Mouse (Mus musculus) embryonic fibroblast, embryonic 13.5 days (primary cell): Measurements from ENCODE around the gene Alpl. TPM values are rescaled to one million over a fixed set of nuclear protein-coding genes. Genes with fewer than 3 reads are reported as not detected.

Experiments used
- H3K27ac ChIP-seq: 2 replicates; pipeline ENCODE4 v1.5.1; 2012; ENCODE audit warnings: low read length, control low read depth, inconsistent platforms; ENCODE audit not compliant: insufficient read depth
- H3K4me1 ChIP-seq: 2 replicates; pipeline ENCODE4 v1.6.1; 2011; ENCODE audit warnings: low read length; ENCODE audit not compliant: control insufficient read depth, insufficient read depth
- H3K4me3 ChIP-seq: 2 replicates; pipeline ENCODE4 v1.5.1; 2011; ENCODE audit warnings: mild to moderate bottlenecking, control low read depth, low read length; ENCODE audit not compliant: insufficient read depth
- CTCF ChIP-seq: IDR thresholded peaks from 2 replicates; pipeline ENCODE4 v1.5.1; 2011; ENCODE audit warnings: mild to moderate bottlenecking, control low read depth, low read length, moderate library complexity, borderline replicate concordance; ENCODE audit not compliant: insufficient read depth
- POLR2A ChIP-seq: IDR thresholded peaks from 2 replicates; pipeline ENCODE4 v1.6.1; 2011; ENCODE audit warnings: low read depth, mild to moderate bottlenecking, control low read depth, low read length, moderate library complexity
- polyA plus RNA-seq: library from polyadenylated mRNA; stranded (reverse); fragments of >200 nt; gene quantifications from 2 replicates; pipeline ENCODE4 v1.2.4, GENCODE M21; 2011; ENCODE audit warnings: low read depth; ENCODE audit not compliant: missing spikeins, insufficient read length

The Alpl gene
- polyA plus RNA-seq, 1 experiment, result 0.68 TPM

DNA sequence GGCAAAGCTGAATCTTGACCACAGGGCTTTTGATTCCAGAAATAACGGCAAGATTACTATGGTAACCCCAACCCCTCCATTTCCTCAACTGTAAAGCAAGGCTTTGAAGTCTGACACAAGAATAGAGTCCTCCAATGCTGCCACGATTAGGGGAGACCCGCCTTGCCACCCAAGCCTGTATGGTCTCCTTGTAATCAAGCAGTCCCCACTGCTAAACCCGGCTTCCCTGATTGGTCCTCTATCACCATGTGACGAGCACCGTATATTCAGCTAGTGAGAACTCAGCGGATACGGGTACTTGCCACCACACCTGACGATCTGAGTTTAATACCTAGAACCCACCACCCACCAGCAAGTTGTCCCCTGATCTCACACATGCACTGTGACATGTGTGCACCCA lies 33.3 kb downstream of the Alpl start:
- TF ChIP-seq POLR2A (no peak), CTCF (no peak)
- H3K27ac ChIP-seq, result no peak overlapping the region
- no peaks in the 10 kb centered on the region for H3K4me1 ChIP-seq
- no peak overlapping the region for H3K4me3 ChIP-seq

DNA sequence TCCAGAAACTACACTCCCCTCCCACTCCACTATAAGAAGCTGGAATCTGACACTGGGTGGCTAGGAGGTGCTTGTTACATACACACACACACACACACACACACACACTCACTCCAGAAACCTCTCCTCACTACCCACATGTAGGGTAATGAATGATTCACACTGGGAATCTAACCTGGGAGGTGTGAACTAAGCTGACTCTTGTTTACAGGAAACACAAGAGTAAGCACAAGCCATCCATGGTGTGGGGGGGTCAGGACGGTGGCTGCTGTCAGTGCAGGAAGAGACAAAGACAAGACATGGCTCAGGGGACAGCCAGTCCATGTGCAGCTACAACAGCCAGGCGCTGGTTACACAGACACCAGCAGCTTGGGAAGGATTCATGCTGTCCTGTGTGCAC lies 41.7 kb downstream of the Alpl start:
- Histone ChIP-seq H3K4me3 (no peak overlapping the region), H3K27ac (no peak overlapping the region), H3K4me1 (no peaks in the 10 kb centered on the region)
- TF ChIP-seq CTCF (no peak), POLR2A (no peak)

DNA sequence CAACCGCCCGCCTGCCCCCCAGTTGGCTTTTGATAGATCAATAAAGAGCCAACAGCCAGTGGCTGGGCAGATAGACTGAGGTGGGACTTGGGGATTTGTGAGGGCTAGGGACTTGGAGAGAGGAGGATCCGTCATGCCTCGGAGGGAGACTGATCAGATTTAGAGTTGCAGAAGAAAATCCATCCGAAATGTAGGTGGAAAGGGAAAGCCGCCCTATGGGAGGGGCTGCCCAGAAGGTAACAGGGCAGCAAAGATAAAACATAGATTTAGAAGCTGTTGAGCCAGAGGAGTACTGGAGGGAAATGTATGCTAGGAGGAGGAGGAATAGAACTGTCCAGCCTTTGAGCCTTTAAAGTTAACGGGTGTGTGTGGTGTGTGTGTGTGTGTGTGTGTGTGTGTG lies 43.0 kb downstream of the Alpl start:
- Histone ChIP-seq H3K4me3 (no peak overlapping the region), H3K27ac (no peak overlapping the region), H3K4me1 (no peaks in the 10 kb centered on the region)
- TF ChIP-seq POLR2A (no peak), CTCF (no peak)

DNA sequence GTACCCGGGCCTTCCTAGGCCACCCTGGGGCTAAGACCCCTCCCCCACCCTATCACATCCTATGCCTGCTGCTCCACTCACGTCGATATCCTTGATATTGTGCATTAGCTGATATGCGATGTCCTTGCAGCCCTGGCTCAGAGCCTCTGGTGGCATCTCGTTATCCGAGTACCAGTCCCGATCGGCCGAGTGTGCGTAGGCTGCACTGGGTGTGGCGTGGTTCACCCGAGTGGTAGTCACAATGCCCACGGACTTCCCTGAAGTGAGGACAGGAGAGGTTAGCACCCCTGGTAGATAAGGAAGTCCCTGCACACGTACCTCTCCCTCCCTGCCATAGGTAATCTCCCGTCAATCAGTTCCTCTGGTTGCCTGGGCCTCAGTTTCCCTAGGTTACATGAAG lies 43.7 kb downstream of the Alpl start:
- Histone ChIP-seq H3K4me3 (no peak overlapping the region), H3K4me1 (no peaks in the 10 kb centered on the region), H3K27ac (no peak overlapping the region)
- no peak for TF ChIP-seq CTCF
- no peak for TF ChIP-seq POLR2A

DNA sequence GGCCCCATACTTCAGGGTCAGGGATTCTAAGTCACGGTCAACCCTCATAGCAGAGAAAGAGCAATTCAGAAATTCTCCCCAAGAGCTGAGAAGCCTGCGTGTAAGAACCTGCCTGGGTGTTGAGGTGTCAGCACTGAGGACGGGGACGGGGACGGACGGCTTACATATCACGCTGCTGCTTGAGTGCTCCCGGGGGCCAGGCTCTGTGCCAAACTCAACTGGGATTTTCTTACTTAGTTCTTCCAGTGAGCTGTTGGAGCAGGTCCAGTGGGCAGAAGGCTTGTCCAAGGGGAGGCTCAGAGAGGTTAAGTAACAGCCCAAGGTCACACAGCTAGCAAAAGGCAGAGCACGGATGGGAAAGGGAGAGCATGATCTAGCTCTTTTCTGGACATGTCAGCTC lies 44.5 kb downstream of the Alpl start:
- TF ChIP-seq POLR2A (no peak), CTCF (no peak)
- Histone ChIP-seq H3K27ac (no peak overlapping the region), H3K4me3 (no peak overlapping the region), H3K4me1 (no peaks in the 10 kb centered on the region)

DNA sequence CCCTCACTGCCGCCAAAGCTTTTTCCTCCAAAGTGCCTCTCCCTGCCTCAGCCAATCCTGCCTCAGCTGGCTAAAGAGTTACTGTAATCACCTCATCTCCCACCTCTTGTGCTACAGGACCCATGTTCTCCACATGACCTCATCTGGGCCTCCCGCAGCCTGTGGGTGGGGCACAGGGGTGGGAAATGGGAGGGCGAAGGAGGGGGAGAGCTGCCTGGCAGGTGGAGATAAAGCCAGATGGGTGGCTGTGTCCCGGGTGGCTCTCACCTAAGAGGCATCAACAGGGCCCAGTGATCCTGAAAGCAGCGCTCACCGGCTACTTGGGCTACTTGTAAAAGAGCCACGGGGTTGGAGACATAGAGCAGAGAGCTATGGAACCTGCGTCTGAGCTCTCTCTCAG lies 44.9 kb downstream of the Alpl start:
- Histone ChIP-seq H3K4me1 (no peaks in the 10 kb centered on the region), H3K4me3 (no peak overlapping the region), H3K27ac (no peak overlapping the region)
- TF ChIP-seq POLR2A, result no peak
- TF ChIP-seq CTCF, result no peak

DNA sequence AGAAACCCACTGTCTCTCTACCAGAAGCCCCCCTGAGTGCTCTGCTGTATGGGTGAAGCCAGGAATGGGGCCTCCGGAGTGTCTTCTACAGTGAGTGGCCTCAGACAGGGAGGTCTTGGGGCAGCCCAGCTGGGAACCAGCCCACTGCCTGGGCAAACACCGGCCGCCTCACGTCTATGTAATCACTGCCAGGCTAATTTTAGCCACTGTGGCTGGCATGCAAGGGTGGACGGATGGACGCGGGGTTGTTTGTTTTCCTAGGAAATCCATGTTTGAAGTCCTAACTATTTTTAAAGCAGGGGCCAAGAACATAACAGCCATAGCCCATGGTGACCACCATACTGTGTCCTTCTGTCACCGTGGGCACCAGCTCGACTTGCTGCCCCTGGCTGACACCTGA lies 46.1 kb downstream of the Alpl start:
- no peaks in the 10 kb centered on the region for H3K4me1 ChIP-seq
- no peak overlapping the region for H3K4me3 ChIP-seq
- no peak overlapping the region for H3K27ac ChIP-seq
- TF ChIP-seq POLR2A (no peak), CTCF (no peak)

DNA sequence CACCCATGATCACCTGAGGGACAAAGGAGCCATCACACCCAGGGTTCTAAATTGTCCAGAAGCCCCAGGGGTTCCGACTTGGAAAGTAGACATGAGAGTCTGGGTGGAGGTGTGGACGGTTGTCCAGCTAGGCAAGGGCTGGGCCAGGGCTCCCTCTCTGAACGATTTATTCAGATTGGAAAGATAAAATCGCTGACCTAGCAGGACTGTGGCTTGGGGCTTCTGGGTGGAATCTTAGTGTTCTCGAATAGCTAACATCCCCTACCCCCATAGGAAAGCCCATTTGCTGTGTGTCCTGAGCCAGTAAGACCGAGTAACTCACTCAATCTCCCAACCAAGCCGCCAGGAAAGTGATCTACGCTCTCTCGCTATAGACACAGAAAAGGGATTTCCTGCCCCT lies 46.5 kb downstream of the Alpl start:
- TF ChIP-seq POLR2A, result no peak
- TF ChIP-seq CTCF, result no peak
- Histone ChIP-seq H3K4me3 (no peak overlapping the region), H3K27ac (no peak overlapping the region), H3K4me1 (no peaks in the 10 kb centered on the region)

DNA sequence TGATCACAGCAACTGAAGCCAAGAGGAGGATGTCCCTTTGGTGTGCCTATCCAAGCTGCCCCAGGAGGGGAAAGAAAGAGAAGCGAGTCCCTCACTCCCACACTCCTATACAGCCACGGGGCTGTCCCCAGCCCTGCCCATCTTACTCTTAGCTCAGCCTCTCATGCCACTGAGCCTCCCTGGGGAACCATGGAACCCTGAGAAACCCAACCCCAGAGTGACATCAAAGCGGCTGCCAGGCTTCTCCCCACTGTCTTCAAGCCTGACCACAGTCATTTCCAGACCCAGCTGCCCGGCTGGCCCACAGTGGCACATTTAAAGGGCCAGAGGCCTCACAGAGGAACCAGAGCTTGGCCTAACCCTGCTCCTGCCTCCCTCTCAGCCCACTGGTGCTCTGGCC lies 47.5 kb downstream of the Alpl start:
- Histone ChIP-seq H3K4me1 (no peaks in the 10 kb centered on the region), H3K4me3 (no peak overlapping the region), H3K27ac (no peak overlapping the region)
- TF ChIP-seq CTCF (no peak), POLR2A (no peak)

DNA sequence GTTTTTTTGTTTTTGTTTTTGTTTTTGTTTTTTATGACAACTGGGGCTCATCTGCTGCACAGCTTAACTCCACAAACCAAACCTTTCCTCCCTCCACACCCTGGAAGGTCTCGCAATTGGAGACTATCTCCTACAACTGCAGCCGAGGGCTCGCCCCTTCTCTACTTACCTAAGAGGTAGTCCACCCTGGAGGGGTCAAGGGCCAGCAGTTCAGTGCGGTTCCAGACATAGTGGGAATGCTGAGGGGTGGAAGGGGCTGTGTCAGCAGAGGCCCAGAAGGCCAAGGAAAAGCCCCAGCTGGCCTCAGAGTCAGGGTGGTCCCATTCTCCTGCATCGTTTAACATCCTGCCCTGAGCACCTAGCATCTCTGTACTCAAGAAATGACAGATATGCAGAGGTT lies 48.6 kb downstream of the Alpl start:
- Histone ChIP-seq H3K4me1 (no peaks in the 10 kb centered on the region), H3K27ac (no peak overlapping the region), H3K4me3 (no peak overlapping the region)
- TF ChIP-seq CTCF (no peak), POLR2A (no peak)

DNA sequence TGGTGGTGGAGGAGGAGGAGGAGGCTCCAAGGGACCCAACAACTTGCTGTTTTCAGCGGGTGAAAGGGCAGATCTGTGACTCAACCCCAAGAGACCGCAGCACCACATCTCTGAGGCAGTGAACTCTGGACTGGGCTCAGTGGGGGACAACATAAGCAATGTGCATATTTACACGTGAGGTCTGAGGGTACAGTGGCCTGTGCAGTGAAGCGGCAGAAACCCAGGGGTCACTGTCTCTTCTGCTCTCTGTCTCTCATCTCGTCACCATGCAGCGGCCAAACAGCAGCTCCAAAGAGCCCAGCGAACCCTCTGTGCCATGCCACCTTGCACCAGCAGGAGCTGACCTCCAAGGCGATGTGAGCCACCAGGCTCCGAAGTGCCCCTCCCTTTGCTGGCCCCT lies 49.1 kb downstream of the Alpl start:
- no peak overlapping the region for H3K27ac ChIP-seq
- TF ChIP-seq POLR2A, result no peak
- no peak for TF ChIP-seq CTCF
- H3K4me1 ChIP-seq, result no peaks in the 10 kb centered on the region
- H3K4me3 ChIP-seq, result no peak overlapping the region

DNA sequence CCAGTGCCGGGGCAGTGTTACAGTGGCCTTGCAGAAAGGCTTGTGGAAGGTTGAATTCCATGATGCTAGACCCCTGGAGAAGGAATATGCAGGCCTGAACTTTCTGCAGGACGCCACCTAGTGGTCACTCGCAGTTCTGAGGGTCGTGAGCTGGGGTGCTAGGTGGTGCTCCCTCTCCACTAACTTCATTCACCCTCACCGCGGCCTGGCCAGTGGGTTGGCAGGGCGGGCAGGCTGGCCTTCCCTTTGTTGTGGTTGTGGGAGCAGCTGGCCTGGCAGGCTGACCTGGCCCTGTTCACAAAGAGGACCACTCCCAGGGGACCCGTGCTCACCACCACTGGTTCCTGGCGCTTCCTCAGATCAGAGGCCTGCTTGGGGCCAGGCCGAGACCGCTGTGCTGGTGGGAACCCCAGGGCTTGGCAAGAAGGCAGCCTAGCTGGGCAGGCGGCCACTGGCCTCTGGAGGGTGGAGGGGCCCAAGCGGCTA lies 51.7 kb downstream of the Alpl start:
- Histone ChIP-seq H3K4me1 (no peaks in the 10 kb centered on the region), H3K4me3 (no peak overlapping the region), H3K27ac (no peak overlapping the region)
- no peak for TF ChIP-seq POLR2A
- TF ChIP-seq CTCF, result peak; percentile 43; the same call in 1 of the 2 replicates
